Mouse (Mus musculus) midbrain, embryonic 11.5 days (tissue): Measurements from ENCODE around the gene Gm36210. TPM values are rescaled to one million over a fixed set of nuclear protein-coding genes. Genes with fewer than 3 reads are reported as not detected.

Source experiments
- ATAC-seq: fragments of 200-750 bp; cut with Nextera tagmentation; 2 replicates; pipeline ENCODE4 v1.8.0; 2017; ENCODE audit warnings: moderate TSS enrichment, moderate library complexity; ENCODE audit not compliant: low FRiP score
- DNase-seq: peaks from one replicate; pipeline ENCODE4 v3.0.0; 2015; ENCODE audit warnings: low spot score; ENCODE audit errors: missing footprints
- H3K27ac ChIP-seq: fragments of 300-500 bp; sonication (generic); 2 replicates; pipeline ENCODE4 v1.5.1; 2014; ENCODE audit warnings: low read depth, low read length
- H3K27me3 ChIP-seq: fragments of 300-500 bp; sonication (generic); 2 replicates; pipeline ENCODE4 v1.6.1; 2014; ENCODE audit warnings: mild to moderate bottlenecking, low read length, moderate library complexity, mixed read lengths; ENCODE audit not compliant: control insufficient read depth, insufficient read depth
- H3K36me3 ChIP-seq: fragments of 300-500 bp; sonication (generic); 2 replicates; pipeline ENCODE4 v1.6.1; 2014; ENCODE audit warnings: mild to moderate bottlenecking, low read length, moderate library complexity, mixed read lengths; ENCODE audit not compliant: control insufficient read depth, insufficient read depth
- H3K4me1 ChIP-seq: fragments of 300-500 bp; sonication (generic); 2 replicates; pipeline ENCODE4 v1.6.1; 2014; ENCODE audit warnings: low read length; ENCODE audit not compliant: control insufficient read depth, insufficient read depth
- H3K4me2 ChIP-seq: fragments of 300-500 bp; sonication (generic); 2 replicates; pipeline ENCODE4 v1.6.1; 2014; ENCODE audit warnings: mild to moderate bottlenecking, moderate library complexity
- H3K4me3 ChIP-seq: fragments of 300-500 bp; sonication (generic); 2 replicates; pipeline ENCODE4 v1.5.1; 2014; ENCODE audit warnings: low read depth, low read length
- H3K9ac ChIP-seq: fragments of 300-500 bp; sonication (generic); 2 replicates; pipeline ENCODE4 v1.6.1; 2014; ENCODE audit warnings: low read length
- H3K9me3 ChIP-seq: fragments of 300-500 bp; sonication (generic); 2 replicates; pipeline ENCODE4 v1.6.1; 2016; ENCODE audit warnings: low read length; ENCODE audit not compliant: control insufficient read depth
- WGBS: fragments of 180-500 bp; shearing (Covaris S2); extraction: QIAGEN DNeasy Blood & Tissue Kit; methylation state at CpG from one replicate; pipeline ENCODE4 v1.1.7; 2014; 5-methylcytosine and 5-hydroxymethylcytosine counted together
- polyA plus RNA-seq: library from polyadenylated mRNA; unstranded; fragments of >200 nt; fragmentation: Nextera tagmentation; extraction: Ambion mirVana; gene quantifications from 2 replicates; pipeline ENCODE4 v1.2.1, GENCODE M21; 2014

The Gm36210 gene
- polyA plus RNA-seq, 1 experiment from 2014 or later, result not detected

DNA sequence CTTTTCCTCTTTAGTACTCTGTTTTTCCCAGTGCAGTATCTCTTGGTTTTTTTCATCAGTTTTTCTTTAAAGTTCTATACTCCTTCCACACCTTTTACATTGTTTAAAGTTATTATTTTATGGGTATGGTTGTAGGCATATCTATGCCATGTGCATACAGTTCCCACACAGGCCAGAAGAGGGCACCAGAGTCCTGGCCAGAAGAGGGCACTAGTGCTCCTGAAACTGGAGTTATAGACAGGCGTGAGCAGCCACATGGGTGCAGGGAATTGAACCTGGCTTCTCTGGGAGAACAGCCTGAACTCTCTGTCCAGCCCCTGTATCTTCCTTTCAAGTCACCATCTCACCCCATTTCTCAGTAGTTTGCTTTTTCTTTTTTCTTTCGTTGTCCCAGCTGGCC lies 32.1 kb upstream of the Gm36210 start:
- H3K4me3 ChIP-seq, result no peak overlapping the region
- H3K9ac ChIP-seq, result no peak overlapping the region
- H3K27me3 ChIP-seq, result no peaks in the 10 kb centered on the region
- no peak for ATAC-seq
- no peak overlapping the region for H3K4me2 ChIP-seq
- no peak overlapping the region for H3K27ac ChIP-seq
- 44% methylated on average over 2 of the region's 2 CpGs for WGBS
- no peaks in the 10 kb centered on the region; the same call in 1 of the 2 replicates for H3K9me3 ChIP-seq
- H3K4me1 ChIP-seq, result no peaks in the 10 kb centered on the region
- DNase-seq, result peak; percentile 95
- H3K36me3 ChIP-seq, result no peaks in the 10 kb centered on the region

DNA sequence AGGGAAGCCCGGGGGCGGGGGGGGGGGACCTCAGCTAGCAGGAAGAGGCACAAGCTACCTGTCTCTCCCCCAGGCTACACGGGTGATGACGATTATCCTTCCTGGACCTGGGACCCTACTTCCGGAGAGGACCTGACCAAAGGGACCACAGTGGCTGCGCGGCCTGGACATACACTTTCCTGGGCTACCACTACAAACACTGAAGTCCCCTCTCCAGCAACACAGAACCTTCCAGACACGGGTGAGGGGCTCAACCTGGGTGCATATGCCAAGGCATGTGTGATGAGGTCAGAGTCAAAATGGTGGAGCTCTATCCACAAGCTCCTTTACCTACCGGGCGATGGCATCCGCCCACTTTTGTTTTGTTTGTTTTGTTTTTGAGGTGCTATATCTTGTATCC lies 31.1 kb upstream of the Gm36210 start:
- no peak overlapping the region for H3K27ac ChIP-seq
- 74% methylated on average over 11 of the region's 11 CpGs for WGBS
- ATAC-seq, result no peak

DNA sequence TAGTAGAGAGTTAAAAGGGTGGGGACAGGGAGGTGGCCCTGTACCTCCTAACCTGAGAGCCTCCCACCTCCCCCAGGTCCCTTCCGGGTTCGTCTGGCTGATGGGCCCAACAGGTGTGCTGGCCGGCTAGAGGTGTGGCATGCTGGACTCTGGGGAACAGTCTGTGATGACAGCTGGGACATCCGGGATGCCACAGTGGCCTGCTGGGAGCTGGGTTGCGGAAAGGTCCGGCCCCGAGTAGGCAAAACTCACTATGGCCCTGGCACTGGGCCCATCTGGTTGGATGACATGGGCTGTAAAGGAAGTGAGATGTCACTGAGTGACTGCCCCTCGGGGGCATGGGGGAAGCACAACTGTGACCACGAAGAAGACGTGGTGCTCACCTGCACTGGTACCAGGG lies 30.5 kb upstream of the Gm36210 start:
- DNase-seq (no peak), ATAC-seq (no peak)
- Histone ChIP-seq H3K9ac (no peak overlapping the region), H3K4me3 (no peak overlapping the region), H3K4me1 (no peaks in the 10 kb centered on the region), H3K9me3 (no peaks in the 10 kb centered on the region; the same call in 1 of the 2 replicates), H3K27me3 (no peaks in the 10 kb centered on the region), H3K27ac (no peak overlapping the region), H3K36me3 (no peaks in the 10 kb centered on the region), H3K4me2 (no peak overlapping the region)
- WGBS, result 84% methylated on average over 10 of the region's 10 CpGs

More for the DNA sequence above, 31.1 kb upstream of the Gm36210 start:
- H3K4me1 ChIP-seq, result no peaks in the 10 kb centered on the region
- no peak for DNase-seq
- H3K36me3 ChIP-seq, result no peaks in the 10 kb centered on the region
- no peak overlapping the region for H3K4me3 ChIP-seq
- no peaks in the 10 kb centered on the region; the same call in 1 of the 2 replicates for H3K9me3 ChIP-seq
- no peak overlapping the region for H3K4me2 ChIP-seq
- no peak overlapping the region for H3K9ac ChIP-seq
- no peaks in the 10 kb centered on the region for H3K27me3 ChIP-seq

DNA sequence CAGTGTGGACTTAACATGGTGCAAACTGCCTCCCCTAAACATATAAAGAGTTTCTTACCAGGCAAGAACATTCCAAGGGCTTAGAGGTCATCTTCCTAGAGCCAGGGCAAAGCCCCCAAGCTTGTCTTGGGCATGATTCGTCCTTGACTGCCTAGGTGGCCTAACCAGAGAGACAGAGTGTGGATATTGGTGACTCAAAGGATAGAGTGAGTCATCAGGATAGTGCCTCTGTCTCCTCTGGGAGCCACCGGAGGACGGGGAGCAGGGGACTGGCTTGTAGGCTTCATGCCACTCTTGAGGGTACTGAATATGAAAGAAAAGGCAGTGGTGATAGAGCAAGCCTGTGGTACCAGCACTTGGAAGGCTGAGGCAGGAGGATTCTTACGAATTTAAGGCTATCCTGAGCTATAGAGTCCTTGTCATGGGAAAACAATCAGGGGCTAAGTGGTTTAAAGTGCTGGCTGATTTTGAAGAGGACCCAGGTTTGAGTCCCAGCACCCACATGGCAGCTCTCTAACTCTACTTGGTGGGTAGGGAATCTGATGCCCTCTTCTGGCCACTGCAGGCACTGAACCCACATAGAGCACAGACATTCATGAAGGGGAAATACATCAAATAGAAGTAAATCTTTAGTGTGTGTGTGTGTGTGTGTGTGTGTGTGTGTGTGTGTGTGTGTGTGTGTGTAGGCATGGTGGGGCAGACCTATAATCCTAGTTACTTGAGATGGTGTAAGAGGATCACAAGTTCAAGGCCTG lies 28.0 kb upstream of the Gm36210 start:
- 79% methylated on average over 4 of the region's 4 CpGs for WGBS
- no peak for ATAC-seq

DNA sequence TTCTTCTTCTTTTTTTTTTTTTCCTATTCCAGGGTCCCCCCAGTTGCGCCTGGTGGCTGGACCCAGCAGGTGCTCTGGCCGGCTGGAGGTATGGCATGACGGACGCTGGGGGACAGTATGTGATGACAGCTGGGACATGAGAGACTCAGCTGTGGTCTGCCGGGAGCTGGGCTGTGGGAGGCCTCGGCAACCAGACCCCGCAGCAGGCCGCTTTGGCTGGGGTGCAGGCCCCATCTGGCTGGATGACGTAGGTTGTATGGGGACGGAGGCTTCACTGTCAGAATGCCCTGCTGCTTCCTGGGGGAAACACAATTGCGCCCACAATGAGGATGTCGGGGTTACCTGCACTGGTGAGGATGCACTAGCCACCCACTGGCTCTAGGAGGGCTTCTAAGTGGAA lies 26.8 kb upstream of the Gm36210 start:
- Histone ChIP-seq H3K4me1 (no peaks in the 10 kb centered on the region), H3K9me3 (no peaks in the 10 kb centered on the region; the same call in 1 of the 2 replicates), H3K4me3 (no peak overlapping the region), H3K9ac (no peak overlapping the region), H3K4me2 (no peak overlapping the region), H3K27ac (no peak overlapping the region), H3K27me3 (no peaks in the 10 kb centered on the region), H3K36me3 (no peaks in the 10 kb centered on the region)
- no peak for ATAC-seq
- 81% methylated on average over 12 of the region's 12 CpGs for WGBS
- DNase-seq, result no peak

More for the DNA sequence above, 28.0 kb upstream of the Gm36210 start:
- no peaks in the 10 kb centered on the region for H3K27me3 ChIP-seq
- no peaks in the 10 kb centered on the region for H3K4me1 ChIP-seq
- H3K9me3 ChIP-seq, result no peaks in the 10 kb centered on the region; the same call in 1 of the 2 replicates
- H3K36me3 ChIP-seq, result no peaks in the 10 kb centered on the region
- no peak for DNase-seq
- H3K4me3 ChIP-seq, result no peak overlapping the region
- no peak overlapping the region for H3K9ac ChIP-seq
- no peak overlapping the region for H3K4me2 ChIP-seq
- H3K27ac ChIP-seq, result no peak overlapping the region

DNA sequence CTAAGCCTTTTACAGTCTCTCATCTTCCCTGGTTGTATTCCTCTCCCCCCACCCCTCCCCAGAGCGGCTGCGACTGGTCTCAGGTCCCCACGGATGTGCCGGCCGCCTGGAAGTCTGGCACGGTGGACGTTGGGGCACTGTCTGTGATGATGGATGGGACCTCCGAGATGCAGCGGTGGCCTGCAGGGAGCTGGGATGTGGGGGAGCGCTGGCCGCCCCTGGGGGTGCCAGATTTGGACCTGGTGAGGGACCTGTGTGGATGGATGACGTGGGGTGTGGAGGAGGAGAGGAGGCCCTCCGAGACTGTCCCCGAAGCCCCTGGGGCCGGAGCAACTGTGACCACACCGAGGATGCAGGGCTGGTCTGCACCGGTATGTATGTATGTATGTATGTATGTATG lies 22.0 kb upstream of the Gm36210 start:
- no peak overlapping the region for H3K9ac ChIP-seq
- DNase-seq, result no peak
- no peak for ATAC-seq
- no peaks in the 10 kb centered on the region for H3K9me3 ChIP-seq
- H3K36me3 ChIP-seq, result no peaks in the 10 kb centered on the region
- peaks cover 39% of the 10 kb centered on the region for H3K4me1 ChIP-seq
- H3K27me3 ChIP-seq, result no peaks in the 10 kb centered on the region
- H3K27ac ChIP-seq, result no peak overlapping the region
- no peak overlapping the region for H3K4me3 ChIP-seq
- 86% methylated on average over 17 of the region's 17 CpGs for WGBS
- H3K4me2 ChIP-seq, result no peak overlapping the region

DNA sequence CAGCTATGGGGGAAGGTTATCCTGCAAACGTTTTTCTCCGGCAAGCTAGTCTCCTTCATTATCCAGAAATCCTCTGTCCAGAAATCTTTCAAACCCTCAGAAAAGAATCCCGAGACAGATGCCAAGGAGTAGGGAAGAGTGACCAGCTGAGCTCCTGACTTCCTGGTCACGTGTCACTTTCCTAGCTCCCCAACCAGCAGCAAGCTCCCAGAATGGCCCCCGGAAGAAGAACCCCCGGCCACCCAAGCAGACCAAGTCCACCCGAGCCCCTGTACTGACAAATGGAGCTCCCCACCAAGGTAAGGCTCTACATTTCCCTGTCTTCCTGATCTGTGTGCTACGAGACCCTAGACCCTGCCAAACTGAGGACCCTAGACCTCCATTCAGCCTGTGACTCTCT lies 21.4 kb upstream of the Gm36210 start:
- no peak overlapping the region for H3K4me3 ChIP-seq
- H3K9me3 ChIP-seq, result no peaks in the 10 kb centered on the region
- no peak overlapping the region for H3K27ac ChIP-seq
- H3K36me3 ChIP-seq, result no peaks in the 10 kb centered on the region
- no peaks in the 10 kb centered on the region for H3K27me3 ChIP-seq
- H3K4me1 ChIP-seq, result peaks cover 45% of the 10 kb centered on the region
- no peak overlapping the region for H3K9ac ChIP-seq
- no peak overlapping the region for H3K4me2 ChIP-seq
- 70% methylated on average over 8 of the region's 8 CpGs for WGBS
- ATAC-seq, result no peak
- no peak for DNase-seq

DNA sequence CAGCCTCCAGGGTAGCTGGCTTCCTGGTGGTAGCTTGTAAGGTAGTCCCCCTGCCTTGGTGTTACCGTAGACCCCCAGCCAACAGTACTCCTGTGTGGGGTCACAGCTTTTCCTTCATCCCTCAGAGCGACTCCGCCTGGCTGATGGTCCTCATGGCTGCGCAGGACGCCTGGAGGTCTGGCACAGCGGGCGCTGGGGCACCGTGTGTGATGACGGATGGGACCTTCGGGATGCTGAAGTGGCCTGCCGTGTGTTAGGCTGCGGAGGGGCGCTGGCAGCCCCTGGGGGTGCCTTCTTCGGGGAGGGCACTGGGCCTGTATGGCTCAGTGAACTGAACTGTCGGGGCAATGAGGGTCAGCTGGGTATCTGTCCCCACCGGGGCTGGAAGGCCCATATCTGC lies 20.5 kb upstream of the Gm36210 start:
- Histone ChIP-seq H3K27ac (no peak overlapping the region; the same call in 1 of the 2 replicates), H3K9me3 (no peaks in the 10 kb centered on the region), H3K27me3 (no peaks in the 10 kb centered on the region), H3K4me3 (no peak overlapping the region), H3K4me2 (no peak overlapping the region), H3K4me1 (peaks cover 50% of the 10 kb centered on the region), H3K9ac (peak overlapping the region; percentile 45; the same call in 1 of the 2 replicates), H3K36me3 (no peaks in the 10 kb centered on the region)
- ATAC-seq (no peak), DNase-seq (no peak)
- 78% methylated on average over 16 of the region's 16 CpGs for WGBS

DNA sequence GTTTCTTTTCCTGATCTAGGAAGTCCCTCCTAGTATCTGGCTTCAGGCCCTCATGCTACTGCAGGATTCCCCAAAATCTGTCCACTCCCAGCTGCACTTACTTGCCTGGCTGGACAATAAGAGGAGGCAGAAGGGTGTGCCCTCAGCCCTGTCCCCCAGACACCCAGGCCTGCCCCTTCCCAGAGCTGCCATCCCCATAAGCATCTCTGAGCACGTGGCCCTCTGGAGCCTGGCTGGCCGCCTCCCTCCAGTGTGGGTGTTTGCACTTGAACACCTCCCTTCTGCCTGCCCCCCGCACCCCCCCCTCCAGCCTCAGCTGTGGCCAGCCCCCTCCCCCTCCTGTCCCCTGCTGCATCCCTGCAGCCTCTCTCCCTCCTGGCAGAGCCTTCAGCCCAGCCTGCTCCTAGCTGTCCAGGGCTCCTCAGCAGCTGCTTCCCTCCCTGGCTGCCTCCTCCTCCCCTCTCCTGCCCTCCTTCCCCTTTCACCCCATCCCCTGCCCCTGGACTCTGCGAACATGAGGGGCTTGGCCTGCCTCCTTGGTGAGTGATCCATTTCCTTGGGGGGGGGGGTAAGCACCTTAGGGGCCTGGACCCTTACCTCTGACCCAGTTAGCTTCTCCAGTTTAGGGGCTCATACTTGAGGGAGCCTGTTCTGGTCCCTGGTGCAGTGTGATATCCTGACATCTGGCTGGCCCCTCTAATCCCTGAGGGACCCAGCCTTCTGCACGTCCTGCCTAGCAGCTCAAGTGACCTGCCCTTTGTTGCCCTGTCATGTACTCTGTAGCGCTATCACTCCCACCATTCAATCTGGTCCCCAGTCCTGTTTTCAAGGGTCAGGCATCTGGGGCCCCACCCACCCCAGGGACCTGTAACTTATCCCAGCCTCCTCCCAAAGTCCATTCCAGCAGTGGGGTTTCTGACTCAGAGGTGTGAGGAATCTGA lies 19.4 kb upstream of the Gm36210 start, which contains the start of gene Ssc5d:
Gene Ssc5d, plus strand, starts transcription at position 345 of the 941 bp plus-strand sequence.
- H3K9ac ChIP-seq, result peak within 1 kb of the TSS; percentile 45
- 4% methylated on average over 6 of the region's 6 CpGs for WGBS
- H3K27ac ChIP-seq, result peak within 1 kb of the TSS; percentile 98
- H3K9me3 ChIP-seq, result no peaks in the 10 kb centered on the region
- H3K27me3 ChIP-seq, result no peaks in the 10 kb centered on the region; the same call in 1 of the 2 replicates
- DNase-seq (peak; percentile 90), ATAC-seq (peak; percentile 43)
- no peaks in the 10 kb centered on the region; the same call in 1 of the 2 replicates for H3K36me3 ChIP-seq
- H3K4me2 ChIP-seq, result peak within 1 kb of the TSS; percentile 10; the same call in 1 of the 2 replicates
- H3K4me1 ChIP-seq, result peaks cover 59% of the 10 kb centered on the region
- H3K4me3 ChIP-seq, result no peak within 1 kb of the TSS
